Mouse (Mus musculus): ENCODE results near the gene Pla2g2f. TPM values are rescaled to one million over a fixed set of nuclear protein-coding genes. Genes with fewer than 3 reads are reported as not detected.

Gene Pla2g2f
- polyA plus RNA-seq, 2 experiments = 0.02 TPM; not detected in 1

DNA sequence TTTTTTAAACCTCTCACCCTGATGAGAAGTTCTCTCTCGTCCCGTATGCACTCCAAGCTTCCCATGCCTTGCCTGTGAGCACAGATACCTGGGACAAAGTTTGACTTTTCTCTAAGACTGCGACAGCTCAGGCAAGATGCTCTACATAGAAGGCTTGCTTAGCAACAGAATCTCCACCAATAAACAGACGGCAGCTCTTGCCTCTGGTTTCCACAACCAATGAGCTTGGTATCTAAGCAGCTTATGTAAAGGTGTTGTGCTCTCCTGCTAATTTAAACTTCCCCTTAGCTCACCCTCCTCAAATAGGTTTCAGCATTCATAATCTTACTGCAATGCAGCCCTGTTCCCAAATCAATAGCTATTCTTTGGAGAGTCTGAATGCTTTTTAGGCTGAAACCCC is 44.2 kb upstream of the Pla2g2f start:
- no peak overlapping the region for H3K4me2 ChIP-seq (ENCODE audit: low read depth)
- no peak overlapping the region for H3K4me3 ChIP-seq (ENCODE audit: insufficient read depth in 1 of 2, low read depth in 2 of 2, low read length in 2 of 2)
- H3K4me1 ChIP-seq (replicated peaks; ENCODE audit: control insufficient read depth in 2 of 2, insufficient read depth in 2 of 2, low read length in 1 of 2) = no peaks in the 10 kb centered on the region
- no peaks in the 10 kb centered on the region for H3K9me3 ChIP-seq (ENCODE audit: control insufficient read depth, low read length)
- WGBS (ENCODE audit: insufficient replicate concordance) = 62% methylated on average over 4 of the region's 4 CpGs
- H3K9ac ChIP-seq (replicated peaks) = no peak overlapping the region
- no peak overlapping the region for H3K27ac ChIP-seq
- no peak for ATAC-seq (ENCODE audit: insufficient read depth)
- TF ChIP-seq EP300 (IDR thresholded peaks at IDR 0.05; ENCODE audit: low read depth) = no peak
- no peak for TF ChIP-seq CTCF (IDR thresholded peaks at IDR 0.05; ENCODE audit: low read depth)
- H3K27me3 ChIP-seq (ENCODE audit: control insufficient read depth, insufficient read depth, low read length) = no peaks in the 10 kb centered on the region
- no peak for DNase-seq (ENCODE audit: low read depth in 3 of 3, low spot score in 3 of 3)
- no peaks in the 10 kb centered on the region for H3K36me3 ChIP-seq (replicated peaks; ENCODE audit: control insufficient read depth, insufficient read depth, low read depth)

GRCm38 (mm10) chr4:138800134-138800744 is 42.8 kb upstream of the Pla2g2f start:
- 67% methylated on average over 12 of the region's 12 CpGs for WGBS (ENCODE audit: insufficient replicate concordance)
- H3K9ac ChIP-seq (replicated peaks) = no peak overlapping the region
- H3K27ac ChIP-seq = no peak overlapping the region
- no peak for DNase-seq (ENCODE audit: low read depth in 3 of 3, low spot score in 3 of 3)
- no peak overlapping the region for H3K4me2 ChIP-seq (ENCODE audit: low read depth)
- no peaks in the 10 kb centered on the region for H3K36me3 ChIP-seq (replicated peaks; ENCODE audit: control insufficient read depth, insufficient read depth, low read depth)
- no peaks in the 10 kb centered on the region for H3K9me3 ChIP-seq (ENCODE audit: control insufficient read depth, low read length)
- no peaks in the 10 kb centered on the region for H3K4me1 ChIP-seq (replicated peaks; ENCODE audit: control insufficient read depth in 2 of 2, insufficient read depth in 2 of 2, low read length in 1 of 2)
- no peak for ATAC-seq (ENCODE audit: insufficient read depth)
- TF ChIP-seq EP300 (IDR thresholded peaks at IDR 0.05; ENCODE audit: low read depth) (no peak), CTCF (IDR thresholded peaks at IDR 0.05; ENCODE audit: low read depth) (no peak)
- H3K27me3 ChIP-seq (ENCODE audit: control insufficient read depth, insufficient read depth, low read length) = no peaks in the 10 kb centered on the region
- no peak overlapping the region for H3K4me3 ChIP-seq (ENCODE audit: insufficient read depth in 1 of 2, low read depth in 2 of 2, low read length in 2 of 2)

DNA sequence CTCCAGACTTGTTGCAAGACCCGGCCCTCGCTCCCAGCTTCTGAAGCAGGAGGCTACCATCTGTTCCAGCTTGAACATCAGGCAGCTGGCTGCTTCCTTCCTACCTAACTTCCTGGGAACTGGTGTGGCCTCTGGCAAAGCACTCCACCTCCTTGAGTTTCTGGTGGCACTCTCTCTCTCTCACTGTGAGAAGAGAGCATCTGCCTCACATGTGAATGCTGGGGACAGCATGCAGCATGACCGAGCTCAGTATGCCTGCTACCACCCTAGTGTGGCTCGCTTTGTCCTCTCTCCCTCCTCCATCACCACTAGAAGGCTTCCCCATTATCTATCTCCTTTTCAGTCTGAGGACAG is 39.8 kb upstream of the Pla2g2f start:
- no peak overlapping the region for H3K27ac ChIP-seq
- H3K4me3 ChIP-seq (ENCODE audit: insufficient read depth in 1 of 2, low read depth in 2 of 2, low read length in 2 of 2) = no peak overlapping the region
- no peaks in the 10 kb centered on the region for H3K27me3 ChIP-seq (ENCODE audit: control insufficient read depth, insufficient read depth, low read length)
- H3K4me2 ChIP-seq (ENCODE audit: low read depth) = no peak overlapping the region
- WGBS (ENCODE audit: insufficient replicate concordance) = 50% methylated on average over 4 of the region's 4 CpGs
- H3K9me3 ChIP-seq (ENCODE audit: control insufficient read depth, low read length) = no peaks in the 10 kb centered on the region
- DNase-seq (ENCODE audit: low read depth in 3 of 3, low spot score in 3 of 3) (no peak), ATAC-seq (ENCODE audit: insufficient read depth) (no peak)
- no peaks in the 10 kb centered on the region for H3K36me3 ChIP-seq (replicated peaks; ENCODE audit: control insufficient read depth, insufficient read depth, low read depth)
- H3K9ac ChIP-seq (replicated peaks) = no peak overlapping the region
- H3K4me1 ChIP-seq (replicated peaks; ENCODE audit: control insufficient read depth in 2 of 2, insufficient read depth in 2 of 2, low read length in 1 of 2) = no peaks in the 10 kb centered on the region
- no peak for TF ChIP-seq CTCF (IDR thresholded peaks at IDR 0.05; ENCODE audit: low read depth)
- TF ChIP-seq EP300 (IDR thresholded peaks at IDR 0.05; ENCODE audit: low read depth) = no peak

DNA sequence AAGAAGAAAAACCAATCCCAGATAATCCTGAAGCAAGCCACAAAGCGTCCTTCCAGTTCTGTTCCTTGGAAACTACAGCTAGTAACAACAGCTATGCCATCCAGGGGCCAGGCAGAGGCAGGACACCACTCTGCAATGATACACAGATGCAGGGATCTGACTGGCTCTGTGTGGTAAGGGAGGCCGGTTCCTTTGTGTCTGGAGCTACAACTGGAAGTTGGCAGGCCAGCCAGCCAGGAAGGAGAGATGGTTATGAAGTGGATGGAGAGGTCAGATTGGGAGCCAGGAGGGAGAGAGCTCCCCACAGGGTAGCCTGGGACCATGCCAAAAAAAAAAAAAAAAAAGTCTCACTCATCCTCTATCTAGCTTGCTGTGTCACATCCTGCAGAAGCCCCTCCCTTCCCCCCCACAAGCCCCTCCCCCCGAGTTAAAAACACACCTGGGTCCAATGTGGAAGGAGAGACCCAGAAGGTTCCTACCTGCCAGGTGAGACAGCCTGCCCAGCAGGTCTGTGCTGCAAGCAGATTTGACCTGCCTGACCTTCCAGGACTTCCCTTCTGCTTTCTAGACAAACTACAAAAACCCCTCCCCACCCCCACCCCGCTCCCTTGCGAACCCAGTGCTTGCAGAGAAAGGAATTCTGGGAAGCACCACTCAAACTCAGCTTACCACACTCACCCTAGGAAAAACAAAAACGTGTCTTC is 39.2 kb upstream of the Pla2g2f start:
- Histone ChIP-seq H3K4me1 (replicated peaks; ENCODE audit: control insufficient read depth in 2 of 2, insufficient read depth in 2 of 2, low read length in 1 of 2) (no peaks in the 10 kb centered on the region), H3K9me3 (ENCODE audit: control insufficient read depth, low read length) (no peaks in the 10 kb centered on the region), H3K36me3 (replicated peaks; ENCODE audit: control insufficient read depth, insufficient read depth, low read depth) (no peaks in the 10 kb centered on the region), H3K4me3 (ENCODE audit: insufficient read depth in 1 of 2, low read depth in 2 of 2, low read length in 2 of 2) (no peak overlapping the region), H3K27me3 (ENCODE audit: control insufficient read depth, insufficient read depth, low read length) (no peaks in the 10 kb centered on the region), H3K4me2 (ENCODE audit: low read depth) (no peak overlapping the region), H3K9ac (replicated peaks) (no peak overlapping the region), H3K27ac (no peak overlapping the region)
- TF ChIP-seq CTCF (IDR thresholded peaks at IDR 0.05; ENCODE audit: low read depth) = no peak
- TF ChIP-seq EP300 (IDR thresholded peaks at IDR 0.05; ENCODE audit: low read depth) = no peak
- ATAC-seq (ENCODE audit: insufficient read depth) (no peak), DNase-seq (ENCODE audit: low read depth in 3 of 3, low spot score in 3 of 3) (no peak)
- 15% methylated on average over 6 of the region's 6 CpGs for WGBS (ENCODE audit: insufficient replicate concordance)

DNA sequence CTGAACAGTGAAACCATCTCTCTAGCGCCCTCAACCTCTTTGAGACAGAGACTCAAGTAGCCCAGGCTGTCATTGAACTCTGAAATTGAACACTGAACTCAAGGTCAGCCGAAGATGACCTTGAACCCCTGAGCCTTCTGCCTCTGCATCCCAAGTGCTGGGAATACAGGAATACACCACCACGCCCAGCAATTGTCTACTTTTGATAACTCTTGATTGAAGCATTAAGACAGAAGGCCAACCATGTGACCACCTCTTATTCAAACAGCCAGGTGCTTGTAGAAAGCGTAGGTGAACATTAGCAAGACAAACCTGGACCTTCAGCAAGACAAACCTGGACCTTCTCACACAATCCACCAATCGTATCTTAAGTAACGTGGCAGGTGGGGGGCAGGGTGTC is 36.9 kb upstream of the Pla2g2f start:
- ATAC-seq (ENCODE audit: insufficient read depth) = no peak
- no peaks in the 10 kb centered on the region for H3K9me3 ChIP-seq (ENCODE audit: control insufficient read depth, low read length)
- no peaks in the 10 kb centered on the region for H3K4me1 ChIP-seq (replicated peaks; ENCODE audit: control insufficient read depth in 2 of 2, insufficient read depth in 2 of 2, low read length in 1 of 2)
- H3K27ac ChIP-seq = no peak overlapping the region
- no peak overlapping the region for H3K4me2 ChIP-seq (ENCODE audit: low read depth)
- TF ChIP-seq EP300 (IDR thresholded peaks at IDR 0.05; ENCODE audit: low read depth) = no peak
- TF ChIP-seq CTCF (IDR thresholded peaks at IDR 0.05; ENCODE audit: low read depth) = no peak
- WGBS (ENCODE audit: insufficient replicate concordance) = 64% methylated on average over 6 of the region's 6 CpGs
- no peak overlapping the region for H3K9ac ChIP-seq (replicated peaks)
- H3K36me3 ChIP-seq (replicated peaks; ENCODE audit: control insufficient read depth, insufficient read depth, low read depth) = no peaks in the 10 kb centered on the region
- H3K27me3 ChIP-seq (ENCODE audit: control insufficient read depth, insufficient read depth, low read length) = no peaks in the 10 kb centered on the region
- DNase-seq (ENCODE audit: low read depth in 3 of 3, low spot score in 3 of 3) = no peak
- H3K4me3 ChIP-seq (ENCODE audit: insufficient read depth in 1 of 2, low read depth in 2 of 2, low read length in 2 of 2) = no peak overlapping the region

All from liver, embryonic 14.5 days (tissue).